Mouse (Mus musculus): ENCODE results near the gene Eif4e1b. TPM values are rescaled to one million over a fixed set of nuclear protein-coding genes. Genes with fewer than 3 reads are reported as not detected.

The Eif4e1b gene
- total RNA-seq, 2 experiments from 2014 or later, result not detected

DNA sequence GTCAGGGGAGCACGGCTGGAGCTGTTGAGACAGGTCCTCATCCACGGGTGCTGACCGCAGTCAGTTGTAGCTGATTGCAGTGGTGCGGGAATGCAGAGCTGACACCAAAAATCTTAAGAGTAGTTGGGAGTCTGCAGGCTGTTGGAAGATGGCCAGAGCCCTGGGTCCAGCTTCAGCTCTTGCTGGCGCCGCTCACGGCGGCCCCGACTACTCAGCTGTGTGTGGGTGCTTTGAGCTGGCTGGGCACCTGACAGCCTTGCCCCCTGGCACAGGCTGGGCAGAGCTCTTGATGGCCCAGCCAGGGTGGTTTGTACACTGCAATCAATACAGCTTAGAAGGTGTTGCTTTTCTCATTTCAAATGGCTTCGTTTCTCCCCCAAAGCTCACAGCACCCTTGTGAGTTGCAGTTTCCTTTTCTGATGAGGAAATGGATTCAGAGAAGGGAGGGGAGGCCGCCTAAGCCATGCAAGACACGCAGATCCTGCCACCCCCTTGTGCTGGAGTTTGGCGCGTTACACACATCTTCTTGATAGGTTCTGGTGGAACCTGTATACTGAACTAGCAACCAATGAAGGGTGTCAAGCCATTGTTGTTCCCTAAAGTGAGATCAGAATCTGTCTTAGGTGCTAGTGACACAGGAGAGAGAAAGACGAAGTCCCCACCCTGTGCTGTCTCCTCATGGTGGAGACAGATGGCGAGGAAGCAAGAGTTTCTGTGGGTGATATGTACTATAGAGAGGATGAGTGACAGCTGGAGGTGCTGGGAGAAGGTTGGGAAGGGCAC, 14.3 kb downstream of the Eif4e1b start:
- ATAC-seq (ENCODE audit: poor library complexity, severe bottlenecking), result no peak

DNA sequence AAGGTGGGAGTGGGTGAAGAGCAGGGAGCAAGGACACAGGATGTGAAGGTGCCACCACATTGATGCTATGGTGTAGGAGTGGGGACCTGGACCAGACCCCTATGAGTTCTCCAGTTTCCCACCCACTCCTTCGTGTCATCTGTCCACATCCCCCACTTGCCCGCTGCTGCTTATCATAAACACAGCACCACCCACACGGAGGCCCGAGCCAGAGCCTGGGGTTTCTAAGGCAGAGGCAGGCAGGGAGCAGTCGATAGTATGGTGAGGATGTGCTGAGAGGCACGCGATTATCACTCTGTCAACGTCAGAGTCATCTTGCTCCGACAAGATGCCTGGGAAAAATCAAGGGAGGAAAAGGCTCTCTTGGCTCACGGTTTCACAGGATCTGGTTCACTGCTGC, 14.9 kb downstream of the Eif4e1b start:
- no peak for ATAC-seq (ENCODE audit: poor library complexity, severe bottlenecking)

DNA sequence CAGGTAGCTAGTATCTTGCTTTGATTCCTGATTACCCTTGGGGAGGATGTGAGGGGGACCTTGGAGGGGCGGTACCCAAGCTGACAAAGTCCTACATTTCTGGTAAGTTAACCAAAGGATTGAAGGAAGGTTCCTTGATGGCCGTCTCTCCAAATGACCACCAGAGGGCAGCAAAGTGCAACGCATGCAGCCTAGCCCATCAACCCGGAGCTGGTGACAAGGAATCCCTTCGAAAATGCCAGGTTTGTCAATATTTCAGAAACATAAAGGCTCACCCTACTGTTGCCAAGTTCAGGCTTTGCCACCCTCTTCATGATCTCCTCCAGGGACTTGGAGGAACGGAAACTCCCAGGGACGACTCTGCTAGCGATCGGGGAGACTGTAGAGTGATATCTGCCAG, 15.9 kb downstream of the Eif4e1b start:
- peak; percentile 73 for ATAC-seq (ENCODE audit: poor library complexity, severe bottlenecking)

DNA sequence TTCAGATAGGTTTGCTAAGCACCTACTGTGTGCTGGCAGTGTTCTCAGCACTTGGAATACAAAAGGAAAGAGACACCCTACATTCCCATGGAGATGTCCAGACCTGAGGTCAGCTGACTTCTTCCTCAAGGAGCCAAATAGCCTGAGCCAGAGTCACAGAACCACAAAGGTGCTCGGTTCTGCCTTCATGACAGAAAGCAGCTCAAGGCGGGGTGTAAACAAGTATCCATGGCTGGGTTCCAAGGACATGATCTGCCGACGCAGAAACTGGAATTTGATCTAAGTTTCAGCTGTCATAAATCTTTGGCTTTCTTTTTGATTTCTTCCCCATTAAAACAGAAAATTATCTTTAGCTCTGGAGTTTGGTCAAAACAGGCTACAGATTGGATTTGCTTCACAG, 16.4 kb downstream of the Eif4e1b start:
- no peak for ATAC-seq (ENCODE audit: poor library complexity, severe bottlenecking)

DNA sequence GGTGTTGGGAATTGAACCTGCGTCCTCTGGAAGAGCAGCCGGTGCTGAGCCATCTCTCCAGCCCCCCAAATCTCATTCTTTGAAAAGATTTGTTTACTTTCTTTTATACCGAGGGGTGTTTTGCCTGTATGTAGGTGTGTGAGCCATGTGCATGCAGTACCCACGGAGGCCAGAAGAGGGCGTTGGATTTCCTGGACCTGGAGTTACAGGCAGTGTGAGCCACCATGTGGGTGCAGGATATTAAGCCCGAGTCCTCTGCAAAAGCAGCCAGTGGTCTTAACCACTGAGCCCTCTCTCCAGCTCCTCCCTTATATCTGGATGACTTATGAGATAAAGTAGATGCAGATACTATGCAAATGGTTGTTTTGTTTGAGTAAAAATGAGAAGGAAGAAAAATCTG, 19.2 kb downstream of the Eif4e1b start:
- ATAC-seq (ENCODE audit: poor library complexity, severe bottlenecking), result no peak

DNA sequence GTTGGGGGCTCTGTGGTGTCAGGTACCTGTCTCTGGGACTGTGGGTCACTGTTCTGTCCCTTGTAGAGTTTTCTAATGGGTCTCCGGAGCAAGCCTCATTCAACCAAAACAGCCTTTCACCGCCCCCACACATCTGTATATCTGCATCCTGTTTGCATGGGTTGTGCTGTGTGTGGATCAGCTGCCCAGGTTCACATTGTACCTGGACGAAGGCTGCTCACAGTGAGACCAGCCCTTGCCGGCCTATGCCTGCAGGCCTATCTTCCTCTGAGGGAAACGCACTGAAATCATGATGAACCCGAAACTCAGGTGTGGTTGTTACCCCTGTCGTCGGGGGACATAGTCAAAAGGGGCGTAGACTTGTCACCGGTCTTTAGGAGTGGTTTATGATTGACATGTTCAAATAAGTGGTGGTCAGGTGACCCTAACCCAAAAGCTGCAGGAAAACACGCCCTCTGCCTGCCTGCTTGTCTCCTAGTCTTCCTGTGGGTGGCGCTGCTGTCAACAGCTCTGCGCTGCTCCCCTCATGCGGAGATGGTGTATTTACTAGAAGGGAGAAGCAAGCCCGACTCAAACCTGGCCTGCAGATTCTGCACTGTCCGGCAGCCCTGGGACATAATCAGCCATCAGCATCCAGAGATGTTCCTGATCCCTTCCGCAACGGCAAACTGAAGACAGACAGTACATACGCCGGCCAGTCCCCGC, 21.5 kb downstream of the Eif4e1b start:
- ATAC-seq (ENCODE audit: poor library complexity, severe bottlenecking), result no peak

DNA sequence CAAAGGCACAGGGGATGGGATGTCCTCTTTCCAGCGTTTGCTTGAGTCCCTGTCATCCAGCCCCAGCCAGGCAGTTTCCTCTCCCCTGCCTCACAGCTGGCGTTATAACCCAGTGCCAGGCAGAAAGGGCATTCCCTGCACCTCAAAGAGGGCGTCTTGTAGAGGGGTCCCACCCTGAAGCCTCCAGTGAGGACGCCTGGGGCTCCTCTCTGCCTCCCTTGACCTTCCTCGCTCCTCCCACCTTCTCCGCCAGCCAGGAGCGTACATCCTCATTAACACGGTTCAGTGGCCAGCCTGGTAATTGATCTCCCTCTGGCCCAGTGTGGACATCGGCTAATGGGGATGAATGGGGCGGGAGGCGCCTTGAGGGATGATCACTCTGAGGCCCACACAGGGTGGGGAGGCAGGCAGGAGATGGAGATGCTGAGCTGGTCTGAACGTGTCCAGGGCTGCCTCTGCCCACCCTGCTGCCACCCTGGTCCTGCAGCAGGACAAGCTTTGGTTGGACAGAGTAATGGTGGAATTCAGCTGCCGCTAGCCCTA, 22.7 kb downstream of the Eif4e1b start:
- no peak for ATAC-seq (ENCODE audit: poor library complexity, severe bottlenecking)

DNA sequence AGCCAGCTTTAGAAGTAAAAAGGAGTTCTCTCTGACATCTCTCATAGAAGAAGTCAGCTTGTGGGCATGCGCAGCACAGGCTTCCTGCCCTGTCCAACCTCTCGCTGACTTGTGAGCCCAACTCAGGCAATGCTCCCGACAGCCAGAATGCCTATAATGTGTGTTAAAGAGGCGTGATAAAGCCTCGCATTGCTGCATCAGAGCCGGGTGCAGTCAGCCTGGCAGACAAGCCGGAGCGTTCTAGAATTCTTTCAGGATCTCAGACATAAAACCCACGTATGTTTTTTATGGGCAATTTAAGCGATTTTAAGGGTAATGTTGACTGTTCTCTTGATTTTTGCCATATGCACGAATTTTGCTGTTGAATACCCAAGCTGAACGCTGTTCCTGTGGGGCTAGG, 24.3 kb downstream of the Eif4e1b start:
- no peak for ATAC-seq (ENCODE audit: poor library complexity, severe bottlenecking)

DNA sequence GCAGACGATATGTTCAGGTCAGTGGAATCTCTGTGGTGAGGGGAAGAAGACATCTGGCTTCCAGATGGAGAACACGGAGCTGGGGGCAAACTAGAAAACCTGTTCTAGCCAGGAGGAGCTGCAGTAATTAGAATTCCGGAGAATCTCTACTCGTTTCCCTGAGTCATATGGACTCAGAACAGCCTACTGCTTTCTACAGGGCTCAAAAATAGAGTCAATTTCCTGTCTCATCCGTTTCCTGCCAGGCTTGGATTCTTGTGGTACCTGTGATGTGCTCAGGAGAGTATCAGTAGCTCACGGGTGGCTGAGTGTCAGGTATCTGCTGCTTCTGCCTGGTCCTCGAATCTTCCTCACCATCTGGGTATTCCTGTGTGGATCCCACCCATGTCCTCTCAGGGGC, 27.7 kb downstream of the Eif4e1b start:
- no peak for ATAC-seq (ENCODE audit: poor library complexity, severe bottlenecking)

DNA sequence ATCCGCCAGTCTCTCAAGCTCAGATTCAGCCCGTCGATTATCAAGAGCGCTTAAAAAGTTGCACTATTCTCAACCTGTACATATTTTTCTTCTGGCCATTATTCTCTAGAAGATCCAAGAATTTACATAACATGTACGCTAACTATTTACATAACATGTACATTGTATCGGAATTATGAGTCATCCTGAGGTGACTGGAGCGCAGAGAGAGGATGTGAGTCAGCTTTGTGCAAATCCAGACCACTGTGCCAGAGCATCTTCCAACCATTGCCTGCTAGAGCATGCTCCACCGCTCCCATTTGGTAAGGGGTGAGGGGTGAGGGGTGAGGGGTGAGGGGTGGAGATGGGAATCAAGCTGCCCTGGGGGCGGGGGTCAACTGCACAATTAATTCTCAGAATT, 29.6 kb downstream of the Eif4e1b start:
- no peak for ATAC-seq (ENCODE audit: poor library complexity, severe bottlenecking)

DNA sequence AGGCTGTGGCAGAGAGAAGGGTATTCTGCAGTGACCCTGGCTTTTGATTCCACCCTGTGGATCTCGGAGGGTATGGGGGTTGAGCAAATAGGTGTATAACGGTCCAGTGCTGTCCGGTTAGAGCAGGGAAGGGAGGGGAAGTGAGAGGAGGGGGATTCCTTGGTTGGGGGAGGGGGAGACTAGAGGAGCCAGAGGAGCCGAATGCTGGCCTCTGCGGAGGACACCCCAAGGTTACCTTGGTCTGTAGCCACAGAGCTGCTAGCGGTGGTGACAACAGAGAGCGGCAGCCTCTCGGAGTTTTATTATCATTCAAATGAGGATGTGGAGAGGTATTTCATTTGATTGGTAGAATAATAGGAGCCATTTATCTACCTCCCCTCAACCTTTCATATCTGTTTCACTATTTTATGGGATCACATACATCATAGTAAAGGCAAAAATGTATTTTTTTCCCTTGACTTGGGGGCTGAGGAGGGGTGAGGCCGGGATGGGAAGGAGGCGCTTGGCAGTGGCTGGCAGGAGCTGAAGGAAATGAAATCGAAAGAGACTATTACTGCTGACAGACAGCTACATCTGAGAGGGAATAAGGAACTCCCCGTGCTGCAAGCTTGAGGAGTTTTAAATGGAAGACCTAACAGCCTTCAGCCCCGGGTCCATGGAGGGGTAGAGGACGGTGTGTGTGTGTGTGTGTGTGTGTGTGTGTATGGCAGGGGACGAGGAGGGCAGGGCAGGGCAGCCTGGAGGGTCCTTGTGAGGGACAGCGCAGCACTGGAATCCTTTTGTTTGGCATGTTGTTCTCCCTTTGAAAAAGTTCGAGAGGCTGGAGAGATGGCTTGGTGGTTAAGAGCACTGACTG, 34.8 kb downstream of the Eif4e1b start:
- no peak for ATAC-seq (ENCODE audit: poor library complexity, severe bottlenecking)

DNA sequence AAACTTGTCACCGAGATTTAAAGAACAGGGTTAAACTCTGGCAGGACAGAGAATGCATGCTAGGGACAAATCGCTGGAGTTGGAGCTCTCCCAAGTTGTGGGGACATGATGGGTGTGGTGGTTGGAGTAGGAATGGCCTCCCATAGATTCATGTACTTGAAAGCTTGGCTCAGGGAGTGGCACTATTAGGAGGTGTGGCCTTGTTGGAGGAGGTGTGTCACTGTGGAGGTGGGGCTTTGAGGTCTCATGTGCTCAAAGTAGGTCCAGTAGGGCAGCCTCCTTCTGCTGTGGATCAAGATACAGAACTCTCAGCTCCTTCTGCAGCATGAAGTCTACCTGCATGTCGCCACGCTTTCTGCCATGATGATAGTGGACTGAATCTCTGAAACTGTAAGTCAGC, 37.3 kb downstream of the Eif4e1b start:
- ATAC-seq (ENCODE audit: poor library complexity, severe bottlenecking), result no peak

DNA sequence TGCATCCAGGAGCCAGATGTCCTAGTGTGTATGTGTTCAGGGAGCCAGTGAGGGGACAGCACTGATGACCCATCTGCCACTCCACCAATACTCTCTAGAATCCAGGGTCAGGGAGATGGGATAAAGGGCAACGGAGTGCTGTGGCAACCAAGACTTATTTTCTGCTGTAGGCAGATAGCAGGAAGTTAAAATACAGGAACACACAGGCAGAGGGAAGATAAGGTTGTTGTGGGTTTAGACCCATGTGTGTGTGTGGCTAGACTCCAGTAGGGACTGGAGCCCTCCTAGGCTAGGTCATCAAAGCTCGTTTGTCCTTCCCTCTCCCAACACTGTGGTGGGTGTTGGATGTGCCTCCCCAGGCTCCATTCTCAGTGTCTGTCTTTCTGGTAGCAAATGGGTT, 38.1 kb downstream of the Eif4e1b start:
- no peak for ATAC-seq (ENCODE audit: poor library complexity, severe bottlenecking)

DNA sequence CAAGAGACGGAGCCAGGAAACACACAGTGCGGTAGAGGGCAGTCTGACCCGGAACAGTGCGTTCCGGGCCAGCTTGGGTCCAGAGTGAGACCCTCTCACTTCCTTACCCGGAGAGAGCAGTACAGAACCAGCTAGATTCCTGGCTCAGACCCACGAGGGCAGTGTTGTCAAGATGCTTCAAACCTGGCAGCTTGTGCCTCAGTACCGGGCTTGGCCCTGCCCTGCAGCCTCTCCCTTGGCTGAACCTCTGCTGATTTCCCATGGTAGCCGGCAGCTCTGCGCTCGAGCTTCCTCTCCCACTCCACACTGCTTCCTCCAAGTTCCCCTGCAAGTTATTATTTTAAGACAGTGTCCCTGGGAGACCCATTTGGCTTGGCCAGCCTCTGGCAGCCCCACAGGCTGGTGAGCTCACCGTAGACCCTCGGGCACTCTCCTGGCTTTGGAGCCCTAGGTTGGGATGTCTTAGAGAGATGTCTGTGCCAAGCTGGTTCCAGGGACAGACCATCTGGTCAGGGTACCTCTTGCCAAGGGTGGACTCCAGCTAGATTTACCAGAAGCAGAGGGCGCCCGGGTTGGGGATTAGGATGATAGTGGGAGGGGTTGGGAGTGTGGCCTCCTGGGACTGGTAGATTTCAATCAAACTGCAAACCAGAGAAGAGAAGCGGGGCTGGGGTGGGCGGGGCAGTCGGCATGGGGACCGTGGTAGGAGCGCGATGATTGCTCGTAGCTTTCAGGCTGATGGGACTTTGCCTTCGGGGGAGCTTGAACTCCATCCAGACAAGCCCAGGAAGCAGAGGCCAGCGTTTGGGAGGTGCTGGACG, 40.5 kb downstream of the Eif4e1b start:
- no peak for ATAC-seq (ENCODE audit: poor library complexity, severe bottlenecking)

DNA sequence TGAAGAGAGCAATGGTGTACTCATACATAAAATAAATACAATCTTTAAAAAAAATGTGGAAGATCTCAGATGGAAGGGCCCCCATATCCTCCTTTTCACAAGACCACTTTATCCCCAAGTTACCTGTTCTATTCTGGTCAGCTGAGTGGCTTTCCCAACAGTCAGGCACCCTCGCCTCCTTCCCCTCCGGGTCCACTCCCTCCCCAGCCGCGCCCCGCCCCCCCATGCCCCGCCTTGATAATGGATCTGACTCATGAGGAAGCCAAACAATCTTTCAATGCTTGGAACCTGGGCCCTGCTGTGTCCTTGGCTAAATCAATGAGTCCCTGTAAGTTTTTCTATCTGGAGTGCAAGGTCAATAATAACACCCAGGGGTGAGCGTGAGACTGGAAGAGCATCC, 44.2 kb downstream of the Eif4e1b start:
- ATAC-seq (ENCODE audit: poor library complexity, severe bottlenecking), result no peak

DNA sequence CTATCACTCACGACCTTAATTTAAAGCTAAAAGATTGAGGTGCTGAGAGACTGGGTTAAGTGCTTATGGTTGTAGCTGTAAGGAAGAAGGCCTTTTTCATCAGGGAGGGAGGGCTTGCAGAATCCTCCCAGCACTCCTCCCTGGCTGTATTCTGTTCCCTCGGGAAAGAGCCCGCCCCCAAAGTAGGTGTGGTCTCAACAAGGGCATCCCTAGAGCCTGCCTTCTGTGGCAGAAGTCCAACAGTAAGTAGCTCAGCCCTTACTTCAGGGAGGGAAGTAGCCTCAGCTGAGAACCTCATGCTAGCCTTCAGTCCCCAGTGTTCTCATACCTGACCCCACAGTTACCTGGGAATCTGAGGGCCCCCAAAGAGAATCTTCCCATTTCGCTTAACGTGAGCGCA, 44.7 kb downstream of the Eif4e1b start:
- no peak for ATAC-seq (ENCODE audit: poor library complexity, severe bottlenecking)

DNA sequence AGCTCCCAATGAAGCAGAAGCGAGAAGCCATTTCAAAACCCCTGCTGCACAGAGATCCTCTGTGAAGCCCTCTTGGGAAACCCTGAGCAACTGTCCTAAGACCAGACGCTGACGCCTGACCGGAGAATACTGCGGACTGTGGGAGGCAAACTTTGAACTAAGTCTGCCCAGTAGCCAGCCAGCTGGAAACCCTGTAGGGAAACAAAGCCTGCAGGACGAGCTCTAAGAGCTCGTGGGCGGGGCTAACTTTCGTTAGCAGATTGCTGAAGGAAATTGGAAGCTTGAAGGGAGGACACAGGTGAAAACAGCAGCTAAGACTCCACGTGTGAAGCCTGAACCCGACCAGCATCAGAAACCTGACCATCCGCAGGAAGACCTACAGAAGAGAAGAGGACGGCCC, 45.7 kb downstream of the Eif4e1b start:
- ATAC-seq (ENCODE audit: poor library complexity, severe bottlenecking), result no peak

DNA sequence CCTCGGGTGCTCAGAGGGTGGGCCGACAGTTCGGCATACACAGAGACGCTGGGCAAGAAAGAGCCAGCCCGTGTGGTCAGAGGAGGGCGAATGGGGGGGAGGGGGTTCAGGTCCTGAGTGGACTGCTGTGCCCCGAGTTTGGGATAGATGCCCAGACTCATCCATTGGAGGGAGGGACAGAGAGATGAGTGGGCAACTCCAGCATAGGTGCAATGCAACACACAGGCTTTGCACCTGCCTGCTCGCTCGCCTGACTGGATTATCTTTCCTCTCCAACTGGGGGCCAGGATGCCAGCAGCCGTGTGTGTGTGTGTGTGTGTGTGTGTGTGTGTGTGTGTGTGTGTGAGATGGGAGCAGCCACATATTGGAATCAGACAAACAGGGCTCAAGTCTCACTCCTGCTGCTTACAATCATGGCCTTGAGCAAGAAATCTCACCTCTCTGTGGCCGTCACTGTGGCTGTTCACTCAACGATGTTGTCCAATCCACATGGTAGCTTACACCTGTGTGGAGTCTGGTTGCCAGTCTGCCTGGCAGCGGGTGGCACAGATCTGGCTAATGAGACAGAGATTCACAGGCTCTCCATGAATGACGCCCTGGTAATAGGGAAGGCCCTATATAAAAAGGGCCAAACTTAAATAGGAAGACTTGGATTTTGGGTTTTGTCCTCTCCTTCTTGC, 52.7 kb downstream of the Eif4e1b start:
- no peak for ATAC-seq (ENCODE audit: poor library complexity, severe bottlenecking)

DNA sequence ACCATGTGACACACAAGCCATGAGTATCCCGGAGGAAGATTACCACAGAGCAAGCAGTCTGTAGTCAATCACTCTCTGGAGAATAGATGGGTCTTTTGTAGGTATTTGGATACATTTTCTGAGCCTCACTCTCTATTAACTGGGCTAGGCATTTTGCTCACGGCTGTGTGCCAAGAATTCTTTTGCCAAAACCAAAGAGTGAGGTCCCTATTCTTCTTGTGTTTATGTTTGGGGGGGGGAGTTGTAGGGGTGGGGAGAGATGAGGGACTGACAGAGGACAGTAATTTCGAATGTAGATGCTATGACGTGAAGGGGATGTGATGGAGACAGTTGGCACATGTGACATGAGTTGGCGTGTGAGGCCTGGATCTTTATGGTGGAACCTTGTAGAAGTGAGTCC, 53.3 kb downstream of the Eif4e1b start:
- no peak for ATAC-seq (ENCODE audit: poor library complexity, severe bottlenecking)

DNA sequence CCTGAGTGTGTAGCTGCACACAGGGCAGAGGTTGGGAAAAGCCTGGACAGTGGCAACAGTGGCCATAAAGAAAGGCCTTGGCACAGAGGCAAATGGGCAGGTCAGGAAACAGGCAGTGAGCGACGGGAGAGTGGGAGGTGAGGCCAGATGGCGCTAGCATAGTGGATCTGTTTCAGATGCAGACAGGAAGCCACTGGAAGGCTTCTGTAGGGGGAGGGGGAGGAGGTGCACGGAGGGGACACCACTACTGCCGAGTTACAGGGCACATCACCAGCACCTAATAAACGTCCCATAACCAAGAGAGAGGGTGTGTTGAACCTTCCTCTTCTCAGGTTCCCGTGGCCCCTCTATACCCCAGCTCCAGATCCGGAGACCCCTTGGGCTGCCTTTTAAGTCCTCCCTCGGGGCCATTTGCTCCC, 53.7 kb downstream of the Eif4e1b start:
- ATAC-seq (ENCODE audit: poor library complexity, severe bottlenecking), result no peak

Measured in megakaryocyte, adult 5-6 weeks (primary cell).